Mouse (Mus musculus): ENCODE measurements around the gene Hprt. TPM values are rescaled to one million over a fixed set of nuclear protein-coding genes. Genes with fewer than 3 reads are reported as not detected.

Hprt gene
- polyA plus RNA-seq, 1 experiment, result 132 TPM

DNA sequence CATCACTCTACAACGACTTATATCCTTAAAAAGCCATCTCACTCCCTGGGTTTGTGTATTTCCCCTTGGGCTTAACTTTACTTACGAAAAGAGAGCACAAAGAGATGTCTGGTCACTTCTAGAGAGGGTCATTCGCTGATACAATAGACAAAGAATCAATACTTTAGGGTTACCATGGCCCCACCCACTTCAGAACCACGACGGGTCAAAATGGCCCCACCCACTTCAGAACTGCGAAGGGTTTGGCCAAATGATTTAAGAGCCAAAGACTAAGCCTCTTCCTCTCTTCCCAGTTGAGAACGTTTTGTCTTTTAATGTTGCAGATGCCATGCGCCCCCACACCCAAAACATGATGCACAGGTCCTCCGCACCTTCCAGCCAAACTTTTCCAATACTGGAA is 67.8 kb downstream of the Hprt start:
- Histone ChIP-seq H3K4me1 (ENCODE audit: control insufficient read depth, insufficient read depth, low read length) (no peaks in the 10 kb centered on the region; the same call in 1 of the 2 replicates), H3K4me3 (ENCODE audit: insufficient read depth, low read length) (peak overlapping the region; percentile 71), H3K27ac (ENCODE audit: insufficient read depth, low read length) (peak overlapping the region; percentile 15; the same call in 1 of the 2 replicates)
- TF ChIP-seq CTCF (IDR thresholded peaks at IDR 0.05; ENCODE audit: borderline replicate concordance, insufficient read depth, low read length) (no peak), POLR2A (IDR thresholded peaks at IDR 0.05; ENCODE audit: low read depth, low read length) (peak; percentile 48; the same call in 1 of the 2 replicates)

- H3K4me1 ChIP-seq (ENCODE audit: control insufficient read depth, insufficient read depth, low read length), result no peaks in the 10 kb centered on the region; the same call in 1 of the 2 replicates
- H3K4me3 ChIP-seq (ENCODE audit: insufficient read depth, low read length), result peak overlapping the region; percentile 71
- TF ChIP-seq CTCF (IDR thresholded peaks at IDR 0.05; ENCODE audit: borderline replicate concordance, insufficient read depth, low read length) (no peak), POLR2A (IDR thresholded peaks at IDR 0.05; ENCODE audit: low read depth, low read length) (no peak)
- peak overlapping the region; percentile 69 for H3K27ac ChIP-seq (ENCODE audit: insufficient read depth, low read length)
Measured at GRCm38 (mm10) chrX:53056627-53057026, 68.7 kb downstream of the Hprt start.

DNA sequence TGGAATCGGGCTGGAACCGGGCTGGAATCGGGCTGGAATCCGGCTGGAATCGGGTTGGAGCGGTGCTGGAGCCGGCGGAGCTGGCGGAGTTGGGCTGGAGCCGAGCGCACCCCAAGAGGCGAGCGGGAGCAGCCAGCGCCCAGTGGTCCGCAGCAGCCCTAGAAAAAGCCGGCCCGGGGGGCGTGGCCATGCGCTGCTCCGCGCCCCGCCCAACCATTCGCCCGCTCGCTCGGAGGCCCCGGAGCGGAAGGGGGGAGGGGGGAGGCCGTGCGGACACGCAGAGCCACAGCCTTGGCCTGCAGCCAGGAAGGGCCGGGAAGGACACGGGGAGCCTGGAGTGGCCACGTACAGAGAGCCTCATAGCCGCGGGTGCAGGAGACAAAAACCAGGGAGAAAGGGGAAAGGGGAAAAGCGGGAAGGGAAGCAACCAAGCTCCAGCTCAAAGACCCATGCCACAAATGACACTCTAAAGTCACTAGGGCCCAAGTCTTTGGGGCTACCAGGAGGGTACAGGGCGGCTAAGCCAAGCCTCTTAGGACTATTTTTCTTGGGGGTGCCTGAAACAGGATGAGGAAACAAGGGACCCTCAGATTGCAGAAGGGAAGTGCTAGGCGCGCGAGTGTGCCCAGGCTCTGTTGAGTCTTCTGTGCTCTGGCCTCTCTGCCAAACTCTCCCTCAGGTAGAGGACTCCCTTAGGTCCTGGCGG is 69.3 kb downstream of the Hprt start:
- Histone ChIP-seq H3K27ac (ENCODE audit: insufficient read depth, low read length) (peak overlapping the region; percentile 69), H3K4me1 (ENCODE audit: control insufficient read depth, insufficient read depth, low read length) (no peaks in the 10 kb centered on the region; the same call in 1 of the 2 replicates), H3K4me3 (ENCODE audit: insufficient read depth, low read length) (peak overlapping the region; percentile 71)
- no peak for TF ChIP-seq CTCF (IDR thresholded peaks at IDR 0.05; ENCODE audit: borderline replicate concordance, insufficient read depth, low read length)
- peak; percentile 82 for TF ChIP-seq POLR2A (IDR thresholded peaks at IDR 0.05; ENCODE audit: low read depth, low read length)

DNA sequence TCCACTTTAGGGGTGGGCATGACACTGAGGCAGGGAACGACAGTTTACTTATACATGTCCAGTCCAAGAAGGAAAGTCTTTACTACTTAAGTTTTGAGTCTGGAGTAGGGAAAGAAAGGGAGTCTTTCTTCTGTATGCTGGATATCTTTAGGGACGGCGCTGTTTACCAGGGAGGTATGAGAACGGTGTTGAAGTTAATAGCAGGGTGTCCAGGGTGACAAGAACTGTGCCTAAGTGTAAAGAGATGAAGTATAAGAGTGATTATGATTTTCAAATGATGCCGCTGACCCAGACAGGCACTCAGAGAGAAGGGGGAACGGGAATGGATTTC is 69.8 kb downstream of the Hprt start:
- no peak overlapping the region for H3K4me3 ChIP-seq (ENCODE audit: insufficient read depth, low read length)
- H3K4me1 ChIP-seq (ENCODE audit: control insufficient read depth, insufficient read depth, low read length), result no peaks in the 10 kb centered on the region; the same call in 1 of the 2 replicates
- TF ChIP-seq CTCF (IDR thresholded peaks at IDR 0.05; ENCODE audit: borderline replicate concordance, insufficient read depth, low read length) (no peak), POLR2A (IDR thresholded peaks at IDR 0.05; ENCODE audit: low read depth, low read length) (no peak)
- no peak overlapping the region for H3K27ac ChIP-seq (ENCODE audit: insufficient read depth, low read length)

DNA sequence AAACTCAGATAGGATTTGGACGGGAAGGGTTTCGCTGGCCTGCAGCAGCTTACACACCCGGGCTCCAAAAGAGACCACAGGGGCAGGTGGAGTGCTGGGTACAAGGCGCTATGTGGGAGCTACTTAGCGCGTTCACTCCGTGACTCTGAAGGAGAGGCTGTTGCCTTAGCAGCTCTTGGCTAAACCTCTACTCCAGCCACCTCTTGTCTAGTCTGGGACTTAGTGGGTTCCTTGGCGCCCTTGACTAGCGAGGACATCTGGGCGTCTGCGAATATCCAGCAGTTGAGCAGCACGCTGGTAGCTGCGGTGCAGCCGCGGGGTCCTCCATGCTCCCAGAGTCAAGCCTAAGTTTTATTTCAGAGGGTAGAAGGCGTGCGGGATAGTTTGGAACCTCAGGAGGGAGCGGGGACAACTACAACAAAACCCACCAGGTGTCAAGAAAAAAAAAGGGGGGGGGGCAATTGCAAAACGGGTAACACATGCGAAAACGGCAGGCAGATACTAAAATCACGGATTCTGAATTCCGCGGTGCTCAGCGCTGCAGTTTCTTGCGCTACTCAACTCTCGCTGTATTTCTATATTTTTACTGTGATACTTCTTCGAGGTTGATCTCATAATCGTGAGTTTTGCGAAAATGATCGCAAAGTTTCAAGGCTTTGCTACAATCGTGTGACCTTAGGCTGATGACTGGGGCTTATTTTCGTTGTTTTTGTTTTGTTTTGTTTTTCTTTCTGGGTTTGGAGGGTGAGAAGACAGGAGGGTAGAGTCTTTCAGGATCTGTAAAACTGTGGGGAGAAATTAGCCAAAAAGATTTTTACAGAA is 70.7 kb downstream of the Hprt start:
- Histone ChIP-seq H3K4me3 (ENCODE audit: insufficient read depth, low read length) (peak overlapping the region; percentile 36; the same call in 1 of the 2 replicates), H3K4me1 (ENCODE audit: control insufficient read depth, insufficient read depth, low read length) (no peaks in the 10 kb centered on the region; the same call in 1 of the 2 replicates), H3K27ac (ENCODE audit: insufficient read depth, low read length) (no peak overlapping the region)
- TF ChIP-seq POLR2A (IDR thresholded peaks at IDR 0.05; ENCODE audit: low read depth, low read length), result no peak
- TF ChIP-seq CTCF (IDR thresholded peaks at IDR 0.05; ENCODE audit: borderline replicate concordance, insufficient read depth, low read length), result no peak

GRCm38 (mm10) chrX:53059426-53060007 is 71.6 kb downstream of the Hprt start:
- TF ChIP-seq CTCF (IDR thresholded peaks at IDR 0.05; ENCODE audit: borderline replicate concordance, insufficient read depth, low read length) (no peak), POLR2A (IDR thresholded peaks at IDR 0.05; ENCODE audit: low read depth, low read length) (no peak)
- no peak overlapping the region for H3K4me3 ChIP-seq (ENCODE audit: insufficient read depth, low read length)
- H3K4me1 ChIP-seq (ENCODE audit: control insufficient read depth, insufficient read depth, low read length), result no peaks in the 10 kb centered on the region; the same call in 1 of the 2 replicates
- no peak overlapping the region for H3K27ac ChIP-seq (ENCODE audit: insufficient read depth, low read length)

GRCm38 (mm10) chrX:53064406-53064805 is 76.5 kb downstream of the Hprt start:
- no peak overlapping the region for H3K27ac ChIP-seq (ENCODE audit: insufficient read depth, low read length)
- TF ChIP-seq POLR2A (IDR thresholded peaks at IDR 0.05; ENCODE audit: low read depth, low read length) (no peak), CTCF (IDR thresholded peaks at IDR 0.05; ENCODE audit: borderline replicate concordance, insufficient read depth, low read length) (no peak)

More at GRCm38 (mm10) chrX:53064406-53064805, 76.5 kb downstream of the Hprt start:
- H3K4me3 ChIP-seq (ENCODE audit: insufficient read depth, low read length), result no peak overlapping the region
- no peaks in the 10 kb centered on the region for H3K4me1 ChIP-seq (ENCODE audit: control insufficient read depth, insufficient read depth, low read length)

Other genes starting within 250 kb of the Hprt start
- not detected in 2 replicates for gene Ccdc160, start 196.9 kb upstream of the Hprt start, polyA plus RNA-seq (2011; ENCODE audit: insufficient read length, low read depth, missing spikeins)
- gene Phf6, start 75.9 kb upstream of the Hprt start, polyA plus RNA-seq (2011; ENCODE audit: insufficient read length, low read depth, missing spikeins), result 32.0 and 37.0 TPM in 2 replicates

Data from embryonic fibroblast, embryonic 13.5 days (primary cell).